Mouse (Mus musculus) cerebellum, adult 11-12 months (tissue): Measurements from ENCODE around the gene Krt6a.
"Not testable (repeated sequence)": the region's sequence is repeated elsewhere in the genome, so short reads cannot be mapped to it uniquely, and the experiment has no call there.

ENCODE experiments used
- DNase-seq: peaks from one replicate; pipeline ENCODE4 v3.0.0; 2022

Gene Krt6a

GRCm38 (mm10) chr15:101694207-101694606 lies at the start of gene Krt6a:
TSS of gene Krt6a (minus strand) at chr15:101694307.
- no peak for DNase-seq

GRCm38 (mm10) chr15:101742711-101743110 lies 48.6 kb upstream of the Krt6a start, which contains the start of gene Krt71:
TSS of gene Krt71 (minus strand) at chr15:101743109.
- DNase-seq, result peak; percentile 79

- no peak for DNase-seq
These were observed 43.7 kb upstream of the Krt6a start for GRCm38 (mm10) chr15:101737786-101738185.

- no peak for DNase-seq
These were observed 36.5 kb upstream of the Krt6a start for GRCm38 (mm10) chr15:101730653-101731052.

GRCm38 (mm10) chr15:101724686-101725085 lies 30.6 kb upstream of the Krt6a start:
- DNase-seq, result no peak

GRCm38 (mm10) chr15:101715831-101716230 lies 21.7 kb upstream of the Krt6a start:
- no peak for DNase-seq

- no peak for DNase-seq
These were observed 20.2 kb upstream of the Krt6a start for GRCm38 (mm10) chr15:101714356-101714755.

GRCm38 (mm10) chr15:101713731-101714130 lies 19.6 kb upstream of the Krt6a start:
- DNase-seq, result no peak

- no peak for DNase-seq
These were observed 18.6 kb upstream of the Krt6a start, which contains the start of gene Krt5 for GRCm38 (mm10) chr15:101712720-101713119. TSS of gene Krt5 (minus strand) at chr15:101712898.

- DNase-seq, result peak; percentile 6
These were observed 14.6 kb upstream of the Krt6a start for GRCm38 (mm10) chr15:101708683-101709082.

- no peak for DNase-seq
These were observed 13.3 kb upstream of the Krt6a start for GRCm38 (mm10) chr15:101707454-101707853.

GRCm38 (mm10) chr15:101704066-101704465 lies 10.0 kb upstream of the Krt6a start:
- DNase-seq, result no peak

GRCm38 (mm10) chr15:101702380-101702779 lies 8.3 kb upstream of the Krt6a start:
- no peak for DNase-seq

GRCm38 (mm10) chr15:101699866-101700265 lies 5.8 kb upstream of the Krt6a start:
- DNase-seq, result no peak

GRCm38 (mm10) chr15:101699192-101699591 lies 5.1 kb upstream of the Krt6a start:
- no peak for DNase-seq

GRCm38 (mm10) chr15:101697326-101698188 lies 3.5 kb upstream of the Krt6a start:
- no peak for DNase-seq

GRCm38 (mm10) chr15:101690460-101690859 lies 3.6 kb downstream of the Krt6a start:
- DNase-seq, result not testable (repeated sequence)

GRCm38 (mm10) chr15:101688161-101688560 lies 5.9 kb downstream of the Krt6a start:
- no peak for DNase-seq

GRCm38 (mm10) chr15:101680187-101680586 lies 13.9 kb downstream of the Krt6a start, which contains the start of gene Krt6b:
TSS of gene Krt6b (minus strand) at chr15:101680287.
- no peak for DNase-seq

GRCm38 (mm10) chr15:101675978-101676377 lies 18.1 kb downstream of the Krt6a start:
- DNase-seq, result no peak

GRCm38 (mm10) chr15:101652736-101653265 lies 41.3 kb downstream of the Krt6a start:
- peak; percentile 1 for DNase-seq

GRCm38 (mm10) chr15:101647280-101647679 lies 46.8 kb downstream of the Krt6a start, which contains the start of gene Gm5478:
TSS of gene Gm5478 (minus strand) at chr15:101647380.
- no peak for DNase-seq
